Mouse (Mus musculus) lung, adult 2 months (tissue): ENCODE measurements around the gene Sypl. TPM values are rescaled to one million over a fixed set of nuclear protein-coding genes. Genes with fewer than 3 reads are reported as not detected.

ENCODE experiments used
- DNase-seq: peaks from one replicate; pipeline ENCODE4 v3.0.0; 2022
- H3K4me1 ChIP-seq: fragments of 200-500 bp; 2 replicates; pipeline ENCODE4 v1.6.1; 2011; ENCODE audit warnings: low read length; ENCODE audit not compliant: control insufficient read depth, insufficient read depth
- H3K4me3 ChIP-seq: fragments of 200-500 bp; replicated peaks from 2 replicates; pipeline ENCODE3; 2011; ENCODE audit warnings: low read depth, mild to moderate bottlenecking, control low read depth, low read length; ENCODE audit errors: extremely low read depth
- CTCF ChIP-seq: fragments of 200-500 bp; IDR thresholded peaks from 2 replicates; pipeline ENCODE4 v1.5.1; 2011; ENCODE audit warnings: mild to moderate bottlenecking, low read length, control low read depth; ENCODE audit not compliant: insufficient read depth
- POLR2A ChIP-seq: fragments of 200-500 bp; IDR thresholded peaks from 2 replicates; pipeline ENCODE4 v1.6.1; 2011; ENCODE audit warnings: low read depth, mild to moderate bottlenecking, control low read depth, low read length, borderline replicate concordance; ENCODE audit errors: extremely low read depth
- WGBS: fragments of 180-500 bp; shearing (Covaris S2); methylation state at CpG from one replicate; pipeline ENCODE4 v1.1.7; 2018; 5-methylcytosine and 5-hydroxymethylcytosine counted together
- polyA plus RNA-seq: library from polyadenylated mRNA; depleted of rRNA; stranded (reverse); fragments of >200 nt; gene quantifications from 2 replicates; pipeline ENCODE4 v1.2.3, GENCODE M21; 2012

The Sypl gene
- polyA plus RNA-seq, 1 experiment = 121 TPM

DNA sequence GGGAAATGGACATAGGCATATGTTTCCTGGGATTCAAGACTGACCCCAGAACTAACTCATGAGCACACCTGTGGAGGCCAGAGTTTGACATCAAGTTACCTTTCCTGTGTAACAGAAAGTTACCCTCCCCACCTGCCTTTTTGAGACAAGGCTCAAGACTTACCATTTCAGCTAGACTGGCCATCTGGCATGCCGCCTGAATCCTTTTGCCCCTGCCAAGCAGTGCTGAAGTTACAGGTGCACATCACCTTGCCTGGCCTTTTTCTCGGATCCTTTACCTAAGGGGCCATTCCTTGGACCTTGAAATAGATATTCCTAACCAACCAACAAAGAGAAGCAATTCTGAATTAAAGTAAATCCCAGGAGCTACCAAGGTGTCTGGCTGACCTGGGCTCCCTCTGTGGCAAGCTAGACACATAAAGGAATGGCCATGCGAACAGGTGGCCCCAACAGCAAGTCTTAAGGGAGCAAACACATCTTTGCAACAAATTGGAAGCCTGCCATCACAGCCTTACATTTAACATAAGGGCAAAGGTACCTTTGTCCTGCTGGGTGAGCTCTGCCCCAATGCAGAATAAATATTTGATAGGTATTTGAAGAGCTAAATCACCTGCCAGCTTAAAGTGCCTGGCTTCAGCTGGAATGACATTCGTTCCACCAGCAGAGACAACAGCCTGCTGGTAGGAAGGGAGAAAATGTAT lies 17.3 kb upstream of the Sypl start:
- no peak for DNase-seq
- Histone ChIP-seq H3K4me1 (no peaks in the 10 kb centered on the region), H3K4me3 (no peak overlapping the region)
- WGBS = 72% methylated on average over 4 of the region's 4 CpGs
- TF ChIP-seq POLR2A = no peak
- TF ChIP-seq CTCF = no peak

DNA sequence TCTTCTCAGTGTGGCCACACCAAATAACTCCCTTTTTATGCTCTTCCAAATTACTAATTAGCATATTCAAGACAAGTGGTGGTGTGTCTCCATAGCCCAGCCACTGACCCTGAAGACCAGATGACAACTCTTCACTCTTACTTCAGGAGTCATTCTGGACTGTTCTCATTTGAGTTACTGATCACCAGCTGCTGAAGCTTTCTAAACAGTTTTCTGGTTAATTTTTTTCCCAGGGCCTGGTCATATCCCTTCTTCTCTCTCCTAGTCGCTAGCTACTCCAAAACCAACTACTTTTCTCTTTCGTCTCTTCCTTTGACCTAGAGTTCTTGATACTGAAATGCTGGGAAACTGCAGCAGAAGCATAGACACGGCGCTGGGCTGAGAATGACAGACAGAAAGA lies 12.6 kb upstream of the Sypl start:
- 86% methylated on average over 4 of the region's 4 CpGs for WGBS
- DNase-seq = no peak
- no peak overlapping the region for H3K4me3 ChIP-seq
- no peak for TF ChIP-seq CTCF
- no peak for TF ChIP-seq POLR2A
- peaks cover 8% of the 10 kb centered on the region for H3K4me1 ChIP-seq

DNA sequence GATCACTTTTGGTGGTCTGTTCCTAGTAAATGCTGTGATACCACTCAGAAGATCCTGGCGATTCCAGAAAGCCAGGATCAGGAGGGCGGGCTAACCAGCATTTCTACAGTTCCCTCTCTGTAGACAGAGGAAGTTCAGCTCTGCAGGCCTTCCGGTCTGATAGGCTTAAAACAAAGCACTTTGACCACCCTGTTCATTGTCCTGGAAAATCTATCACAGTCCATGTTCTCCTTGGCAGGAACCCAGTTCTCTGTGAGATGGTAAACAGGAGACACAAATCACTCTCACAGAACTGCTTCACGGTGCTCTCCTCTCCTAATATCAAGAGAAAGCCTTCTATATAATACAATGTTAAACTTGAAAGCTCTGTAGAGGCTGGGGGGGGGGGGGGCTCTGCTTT lies 10.3 kb upstream of the Sypl start:
- Histone ChIP-seq H3K4me3 (no peak overlapping the region), H3K4me1 (peaks cover 8% of the 10 kb centered on the region)
- TF ChIP-seq CTCF = no peak
- TF ChIP-seq POLR2A = no peak
- no peak for DNase-seq
- 30% methylated on average over 4 of the region's 4 CpGs for WGBS

DNA sequence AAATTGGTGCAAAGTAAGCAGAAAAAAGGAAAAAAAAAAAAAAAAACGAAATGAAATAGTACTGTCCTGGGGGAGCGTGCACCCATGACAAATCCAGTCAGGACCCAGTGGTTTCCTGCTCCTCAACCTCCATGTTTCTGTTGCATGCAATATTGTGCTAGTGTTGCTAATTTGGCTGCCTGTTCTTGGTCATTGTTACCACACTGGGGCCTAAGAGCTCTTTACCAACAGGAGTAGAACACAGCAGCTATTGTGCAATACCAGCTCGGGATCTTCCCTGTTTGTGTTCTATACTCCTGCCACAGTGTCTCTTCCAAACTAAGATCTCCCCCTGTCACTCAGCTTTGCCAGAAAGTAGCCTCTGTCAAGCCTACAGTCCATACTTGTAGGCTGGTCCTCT lies 9.7 kb upstream of the Sypl start:
- no peak overlapping the region for H3K4me3 ChIP-seq
- 46% methylated on average over 3 of the region's 3 CpGs for WGBS
- H3K4me1 ChIP-seq = peaks cover 8% of the 10 kb centered on the region
- DNase-seq = no peak
- TF ChIP-seq CTCF = no peak
- TF ChIP-seq POLR2A = no peak

DNA sequence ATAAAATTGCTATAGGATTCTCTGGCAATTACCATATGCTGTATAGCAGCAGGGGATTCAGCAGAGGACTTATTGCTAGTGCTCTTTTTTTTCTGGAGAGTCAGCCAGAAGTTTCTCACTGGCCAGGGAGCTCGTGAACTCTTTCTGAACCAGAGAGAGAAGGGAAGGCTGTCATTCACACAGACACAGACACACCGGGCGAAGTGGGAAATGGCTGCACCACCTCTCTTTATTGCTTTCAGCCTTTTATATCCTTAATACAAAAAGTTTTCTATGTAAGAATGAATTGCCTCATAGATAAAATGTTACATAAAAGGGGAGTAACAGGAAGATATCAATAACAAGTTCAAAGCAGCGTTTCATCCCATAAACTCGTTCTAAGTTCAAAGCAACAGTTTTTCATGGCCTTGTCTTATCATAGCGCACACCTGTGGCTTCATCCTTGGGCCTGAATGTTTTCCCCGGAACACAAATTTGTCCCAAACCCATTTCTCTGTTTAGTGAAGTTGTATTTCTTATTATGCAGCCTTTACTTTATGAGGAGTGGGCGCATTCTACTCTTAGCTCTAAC lies 8.7 kb upstream of the Sypl start:
- TF ChIP-seq CTCF (no peak), POLR2A (no peak)
- DNase-seq = no peak
- Histone ChIP-seq H3K4me1 (peaks cover 8% of the 10 kb centered on the region), H3K4me3 (no peak overlapping the region)
- WGBS = 67% methylated on average over 8 of the region's 8 CpGs

DNA sequence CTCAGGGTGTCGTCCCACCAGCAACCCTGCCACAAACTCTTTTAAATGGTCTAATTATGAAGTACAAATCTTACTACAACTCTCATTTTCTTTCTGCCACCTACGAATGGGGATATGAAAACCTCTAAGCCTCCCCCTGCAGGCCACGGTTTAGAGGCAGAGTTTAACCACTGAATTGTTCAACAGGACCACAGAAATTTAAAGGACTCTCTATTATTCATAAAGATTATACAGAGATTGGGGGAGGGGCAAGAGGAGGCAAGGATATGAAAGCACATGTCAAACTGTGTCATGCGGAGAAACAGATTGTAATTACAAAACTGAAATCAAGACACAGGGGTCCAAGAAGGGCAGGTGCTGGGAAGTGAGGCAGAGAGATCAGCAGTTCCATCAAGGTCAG lies 7.3 kb upstream of the Sypl start:
- 68% methylated on average over 4 of the region's 4 CpGs for WGBS
- Histone ChIP-seq H3K4me3 (no peak overlapping the region), H3K4me1 (peaks cover 8% of the 10 kb centered on the region)
- TF ChIP-seq POLR2A (no peak), CTCF (no peak)
- DNase-seq = no peak

DNA sequence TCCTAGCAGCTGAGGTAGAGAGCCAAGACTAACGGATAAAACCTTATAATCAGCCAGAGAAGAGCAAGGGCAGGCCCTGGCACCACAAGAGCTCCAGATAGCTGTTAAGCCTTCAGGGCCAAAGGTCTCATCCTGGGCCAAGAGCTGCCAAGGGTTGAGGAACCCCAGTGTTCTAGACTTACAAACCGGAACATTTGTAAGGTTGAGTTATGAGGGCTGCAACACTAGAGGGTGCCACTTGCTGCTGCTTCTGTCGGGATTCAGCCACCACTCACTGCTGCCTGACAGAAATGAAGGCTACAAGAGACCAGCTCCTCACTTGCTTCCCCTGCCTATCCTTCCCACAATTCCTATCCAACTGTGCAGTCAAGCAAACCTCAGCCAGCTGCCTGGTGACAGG lies 1.3 kb upstream of the Sypl start:
- 28% methylated on average over 3 of the region's 3 CpGs for WGBS
- DNase-seq = peak; percentile 54
- no peak overlapping the region for H3K4me3 ChIP-seq
- peaks cover 3% of the 10 kb centered on the region; the same call in 1 of the 2 replicates for H3K4me1 ChIP-seq
- TF ChIP-seq POLR2A (no peak), CTCF (peak; percentile 75)

DNA sequence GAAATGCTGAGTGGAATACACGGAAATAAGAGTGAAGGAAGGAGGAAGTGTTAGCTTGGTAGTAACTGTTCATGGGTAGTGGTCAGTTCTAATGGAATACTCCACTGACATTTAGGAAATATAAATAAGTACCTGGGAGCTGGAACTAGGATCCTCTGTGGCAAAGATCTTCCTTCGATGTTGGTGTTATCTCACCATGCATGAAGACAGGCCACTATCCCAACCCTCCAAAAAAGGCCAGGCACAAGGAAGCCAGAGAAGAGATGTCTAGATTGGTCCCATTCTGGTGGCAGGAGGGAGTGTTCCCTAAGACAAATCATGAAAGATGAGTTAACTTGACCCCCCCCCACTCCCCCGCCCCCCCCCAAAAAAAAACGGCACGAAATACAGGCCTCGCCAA lies 625 bp upstream of the Sypl start:
- peaks cover 3% of the 10 kb centered on the region; the same call in 1 of the 2 replicates for H3K4me1 ChIP-seq
- peak overlapping the region; percentile 68 for H3K4me3 ChIP-seq
- 11% methylated on average over 6 of the region's 6 CpGs for WGBS
- DNase-seq = no peak
- TF ChIP-seq CTCF (no peak), POLR2A (no peak)

DNA sequence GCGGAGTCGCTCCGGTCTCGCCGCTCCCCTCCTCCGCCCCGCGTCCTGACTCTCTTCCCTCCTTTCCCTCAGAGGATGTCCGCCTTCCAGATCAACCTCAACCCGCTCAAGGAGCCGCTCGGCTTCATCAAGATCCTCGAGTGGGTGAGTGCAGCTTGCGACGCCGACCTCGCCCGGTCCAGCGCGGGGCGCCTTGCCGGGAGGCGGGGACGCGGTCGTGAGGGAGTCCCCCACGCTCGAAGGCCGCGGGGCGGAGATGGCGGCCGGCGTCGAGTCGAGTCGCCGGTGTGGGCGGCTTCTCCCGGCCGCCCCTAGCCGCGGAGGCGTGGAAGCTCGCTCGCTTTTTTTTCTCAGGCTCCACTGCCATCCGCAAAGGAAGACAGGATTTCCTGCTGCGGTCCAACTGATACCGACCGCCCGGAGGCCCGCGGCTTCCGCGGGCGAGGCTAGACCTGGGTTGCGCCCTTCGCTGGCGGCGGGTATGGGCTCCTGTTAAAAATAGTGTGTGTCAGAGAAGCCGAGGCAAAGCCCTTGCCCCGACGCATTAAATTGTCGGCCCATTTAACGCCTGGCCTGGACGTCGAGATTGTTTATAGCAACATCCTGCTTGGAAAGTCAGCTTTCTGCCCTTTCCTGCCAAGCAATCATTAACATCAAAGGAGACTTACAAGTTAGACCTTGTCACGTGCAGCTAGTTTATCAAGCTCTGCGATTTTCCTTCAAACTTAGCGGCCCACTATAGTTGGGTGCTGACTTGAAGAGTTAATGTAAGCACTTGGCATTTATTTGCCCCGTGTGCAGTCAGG lies 728 bp downstream of the Sypl start:
- WGBS = under 1% methylated on average over 71 of the region's 71 CpGs
- TF ChIP-seq CTCF (no peak), POLR2A (peak; percentile 82)
- H3K4me1 ChIP-seq = peaks cover 3% of the 10 kb centered on the region
- DNase-seq = peak; percentile 91
- peak overlapping the region; percentile 99 for H3K4me3 ChIP-seq
